Mouse (Mus musculus) layer of hippocampus, adult 9-10 months (tissue): ENCODE data around the gene Dennd4b.
"Not testable (repeated sequence)": the region's sequence is repeated elsewhere in the genome, so short reads cannot be mapped to it uniquely, and the experiment has no call there.

Experiments
- DNase-seq: peaks from one replicate; pipeline ENCODE4 v3.0.0; 2022; ENCODE audit warnings: low spot score

The Dennd4b gene

GRCm38 (mm10) chr3:90279216-90279615 is 14.2 kb downstream of the Dennd4b start:
- no peak for DNase-seq

- DNase-seq: no peak
Measured at GRCm38 (mm10) chr3:90279743-90280142, 14.8 kb downstream of the Dennd4b start.

- DNase-seq: no peak
Measured at GRCm38 (mm10) chr3:90280708-90281107, 15.7 kb downstream of the Dennd4b start.

- no peak for DNase-seq
Measured at GRCm38 (mm10) chr3:90284150-90284549, 19.2 kb downstream of the Dennd4b start.

GRCm38 (mm10) chr3:90289403-90289802 is 24.4 kb downstream of the Dennd4b start:
- DNase-seq: not testable (repeated sequence)

GRCm38 (mm10) chr3:90290602-90291001 is 25.6 kb downstream of the Dennd4b start:
- no peak for DNase-seq

- DNase-seq: no peak
Measured at GRCm38 (mm10) chr3:90291982-90292344, 27.0 kb downstream of the Dennd4b start.

- DNase-seq: peak; percentile 100
Measured at GRCm38 (mm10) chr3:90292345-90293275, 27.6 kb downstream of the Dennd4b start, which contains the start of gene Gatad2b. Gene Gatad2b (plus strand): TSS chr3:90293178.

GRCm38 (mm10) chr3:90293352-90294063 is 28.5 kb downstream of the Dennd4b start:
- no peak for DNase-seq

- DNase-seq: no peak
Measured at GRCm38 (mm10) chr3:90294064-90294440, 29.1 kb downstream of the Dennd4b start.

- DNase-seq: no peak
Measured at GRCm38 (mm10) chr3:90294651-90295050, 29.7 kb downstream of the Dennd4b start.

GRCm38 (mm10) chr3:90305801-90306200 is 40.8 kb downstream of the Dennd4b start:
- DNase-seq: no peak

GRCm38 (mm10) chr3:90309589-90309988 is 44.6 kb downstream of the Dennd4b start:
- no peak for DNase-seq

GRCm38 (mm10) chr3:90313367-90313766 is 48.4 kb downstream of the Dennd4b start:
- no peak for DNase-seq

GRCm38 (mm10) chr3:90314241-90314640 is 49.3 kb downstream of the Dennd4b start:
- no peak for DNase-seq

GRCm38 (mm10) chr3:90322289-90322688 is 57.3 kb downstream of the Dennd4b start:
- DNase-seq: no peak

- DNase-seq: peak; percentile 37
Measured at GRCm38 (mm10) chr3:90323119-90323518, 58.1 kb downstream of the Dennd4b start.
